Mouse (Mus musculus): ENCODE results near the gene Arhgap15.

The Arhgap15 gene

DNA sequence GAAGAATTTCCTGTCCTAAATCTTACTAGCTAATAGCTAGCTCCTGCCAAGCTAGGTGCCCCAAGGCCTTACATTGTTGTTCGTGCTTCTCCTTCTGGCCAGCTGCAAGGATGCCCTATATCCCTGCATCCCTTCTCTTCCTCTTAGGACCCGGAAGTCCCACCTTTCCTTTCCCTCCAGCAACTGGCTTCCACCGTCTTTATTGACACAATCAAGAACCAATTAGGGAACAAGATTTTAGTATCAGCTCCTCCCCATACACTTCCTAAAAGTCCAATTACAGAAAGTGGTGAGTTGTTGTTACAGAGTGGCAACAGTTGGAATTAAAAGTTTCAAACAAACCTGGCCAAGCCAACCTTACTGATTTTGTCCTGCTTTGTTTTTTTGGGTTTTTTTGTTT is 183.1 kb downstream of the Arhgap15 start:
- DNase-seq (ENCODE audit: low spot score), result no peak

DNA sequence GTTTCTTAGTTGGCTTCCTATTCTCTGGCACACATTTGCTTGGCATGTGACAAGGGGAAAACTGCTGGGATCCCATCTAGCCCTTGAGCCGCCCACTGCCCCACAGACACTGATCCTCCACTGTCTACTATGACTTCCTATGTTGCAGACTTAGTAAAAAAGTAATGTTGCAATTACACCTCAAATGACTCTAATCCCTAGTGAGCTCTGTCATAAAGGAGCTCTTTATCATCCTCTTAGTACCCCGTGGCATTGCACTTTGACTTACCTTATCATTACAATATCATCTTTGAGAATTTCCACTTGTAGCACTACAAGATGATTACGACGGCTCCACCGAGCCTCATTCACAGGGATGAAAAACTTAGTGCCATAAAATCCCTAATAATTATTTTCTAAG is 190.6 kb downstream of the Arhgap15 start:
- no peak for DNase-seq (ENCODE audit: low spot score)

DNA sequence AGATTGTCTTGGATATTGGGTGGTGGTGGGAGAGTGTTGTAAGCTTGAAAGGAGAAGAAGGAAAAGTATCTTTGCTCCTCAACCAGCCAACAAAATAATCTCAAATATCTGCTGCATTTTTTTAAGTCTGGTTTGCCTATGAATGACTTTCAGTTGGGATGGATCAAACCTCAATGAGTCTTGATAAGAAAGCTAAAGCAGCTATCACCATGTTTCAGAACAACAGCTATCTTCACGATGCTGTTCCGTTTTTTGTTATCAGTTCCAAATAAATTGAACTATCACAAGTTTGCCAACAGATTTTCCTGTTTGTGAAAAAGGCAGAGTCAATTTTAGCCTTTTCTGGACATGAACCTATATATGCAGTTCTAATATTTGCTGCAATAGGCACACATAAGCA is 197.1 kb downstream of the Arhgap15 start:
- no peak for DNase-seq (ENCODE audit: low spot score)

DNA sequence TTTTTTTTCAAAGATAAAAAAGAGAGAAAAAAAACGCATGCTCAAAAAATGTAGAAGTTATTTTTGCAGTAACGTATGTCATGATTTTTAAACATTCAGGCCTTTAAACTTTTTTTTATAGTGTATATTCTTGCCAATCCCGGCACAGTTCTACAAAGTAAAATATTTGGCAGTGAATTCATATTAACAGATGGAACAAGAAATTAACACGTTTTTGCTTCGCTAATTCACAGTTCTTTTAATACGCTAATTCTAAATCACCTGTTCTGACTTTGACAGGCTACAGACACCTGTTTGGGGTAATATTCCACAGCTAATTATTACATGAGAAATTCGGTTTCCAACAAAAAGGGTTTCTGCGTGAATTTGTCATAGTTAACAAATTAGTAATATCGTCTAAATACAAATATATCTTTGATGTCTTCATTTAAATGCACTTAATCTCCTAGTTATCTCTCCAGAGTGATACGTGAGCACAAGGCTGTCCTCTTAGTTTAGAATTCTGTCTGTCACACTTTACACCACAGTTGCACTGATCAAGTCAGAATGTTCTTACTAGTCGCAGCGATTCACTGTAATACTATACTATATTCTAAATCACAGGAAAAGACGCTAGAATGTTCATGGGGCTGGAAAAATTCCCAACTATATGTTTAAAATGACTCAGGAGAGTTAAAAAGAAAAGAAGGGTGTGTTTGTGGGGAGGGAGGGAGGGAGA is 201.3 kb downstream of the Arhgap15 start:
- DNase-seq (ENCODE audit: low spot score), result no peak

DNA sequence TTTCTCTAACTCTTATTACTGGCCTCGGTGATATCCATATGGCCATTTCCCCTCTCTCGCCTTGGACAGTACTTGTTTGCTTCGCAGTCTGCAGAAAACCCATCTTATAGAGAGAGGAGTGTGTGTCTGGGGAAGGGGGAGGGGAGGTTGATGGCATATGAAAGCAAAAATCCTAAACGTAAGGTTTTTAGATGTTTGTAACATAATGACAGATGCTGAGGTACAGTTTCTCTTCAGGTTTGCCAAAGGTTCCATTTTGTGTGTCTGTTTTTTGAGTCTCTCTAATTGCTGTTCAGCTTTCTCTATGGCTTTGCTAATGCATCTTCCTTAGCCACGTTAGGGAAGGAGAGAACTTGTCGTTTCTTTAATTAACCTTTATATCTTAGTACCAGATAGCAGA is 202.1 kb downstream of the Arhgap15 start:
- DNase-seq (ENCODE audit: low spot score), result no peak

DNA sequence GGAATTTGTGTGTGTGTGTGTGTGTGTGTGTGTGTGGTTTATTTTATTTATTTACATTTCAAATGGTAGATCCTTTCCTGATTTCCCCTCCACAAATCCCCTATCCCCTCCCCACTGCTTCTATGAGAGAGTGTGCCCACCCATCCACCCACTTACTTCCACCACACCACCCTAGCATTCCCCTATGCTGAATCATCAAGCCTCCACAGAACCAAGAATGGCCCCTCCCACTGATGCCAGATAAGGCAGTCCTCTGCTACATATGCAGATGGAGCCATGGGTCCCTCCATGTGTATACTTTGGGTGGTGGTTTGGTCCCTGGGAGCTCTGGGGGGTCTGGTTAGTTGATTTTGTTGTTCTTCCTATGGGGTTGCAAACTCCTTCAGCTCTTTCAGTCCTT is 210.6 kb downstream of the Arhgap15 start:
- DNase-seq (ENCODE audit: low spot score), result no peak

DNA sequence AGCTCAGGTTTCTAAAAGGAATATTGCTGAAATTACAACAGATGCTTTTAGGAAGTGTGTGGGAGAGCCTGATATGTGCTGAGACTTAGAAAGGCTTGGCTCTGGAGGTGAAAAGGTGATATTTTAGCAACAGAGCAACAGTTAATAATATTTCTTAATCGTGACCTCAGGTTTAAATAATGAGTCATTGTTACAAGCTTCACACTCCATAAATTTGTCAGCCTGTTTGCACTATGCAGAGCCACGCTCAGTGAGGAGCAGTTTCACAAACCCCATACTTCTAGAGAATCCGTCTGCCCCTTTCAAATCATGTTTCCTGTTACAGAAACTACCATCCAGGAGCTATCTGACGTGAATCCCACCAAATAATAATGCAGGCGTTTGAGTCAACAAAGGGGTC is 213.8 kb downstream of the Arhgap15 start:
- DNase-seq (ENCODE audit: low spot score), result no peak

DNA sequence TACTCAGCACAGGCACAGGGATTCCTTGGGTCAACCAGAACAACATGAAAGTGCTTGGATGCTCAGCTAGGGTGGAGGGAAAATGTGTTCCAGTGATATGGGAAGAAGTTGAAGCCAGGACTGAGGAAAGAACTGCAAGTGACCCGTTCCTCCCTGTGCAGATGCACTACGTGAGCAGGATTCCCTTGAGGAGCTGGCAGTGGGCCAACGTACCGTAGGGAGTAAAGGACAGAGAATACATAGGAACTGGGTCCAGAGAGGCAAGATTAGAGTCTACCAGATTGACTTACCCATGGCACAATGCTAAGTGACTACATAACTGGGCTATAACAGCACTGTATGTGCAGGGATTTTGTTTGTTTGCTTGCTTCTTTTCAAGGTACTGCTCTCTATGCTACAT is 220.0 kb downstream of the Arhgap15 start:
- DNase-seq (ENCODE audit: low spot score), result no peak

DNA sequence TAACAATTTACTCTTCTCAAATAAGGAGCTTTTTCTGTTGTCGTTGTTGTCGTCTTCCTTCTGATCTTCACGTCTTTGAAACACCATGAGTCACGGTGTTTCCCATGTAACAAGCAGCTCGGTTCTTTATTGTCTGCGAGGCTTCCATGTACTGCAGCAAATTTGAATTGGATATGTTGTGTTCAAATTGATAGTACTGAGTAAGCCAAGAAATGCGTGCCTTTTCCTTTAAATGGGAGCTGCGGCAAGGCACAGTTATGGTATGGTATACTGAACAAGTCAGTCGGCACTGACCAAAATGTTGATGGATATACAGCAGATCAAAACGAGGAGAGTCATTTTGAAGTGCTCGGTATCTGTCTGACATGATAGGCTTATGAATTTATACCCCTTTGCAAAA is 229.1 kb downstream of the Arhgap15 start:
- DNase-seq (ENCODE audit: low spot score), result no peak

DNA sequence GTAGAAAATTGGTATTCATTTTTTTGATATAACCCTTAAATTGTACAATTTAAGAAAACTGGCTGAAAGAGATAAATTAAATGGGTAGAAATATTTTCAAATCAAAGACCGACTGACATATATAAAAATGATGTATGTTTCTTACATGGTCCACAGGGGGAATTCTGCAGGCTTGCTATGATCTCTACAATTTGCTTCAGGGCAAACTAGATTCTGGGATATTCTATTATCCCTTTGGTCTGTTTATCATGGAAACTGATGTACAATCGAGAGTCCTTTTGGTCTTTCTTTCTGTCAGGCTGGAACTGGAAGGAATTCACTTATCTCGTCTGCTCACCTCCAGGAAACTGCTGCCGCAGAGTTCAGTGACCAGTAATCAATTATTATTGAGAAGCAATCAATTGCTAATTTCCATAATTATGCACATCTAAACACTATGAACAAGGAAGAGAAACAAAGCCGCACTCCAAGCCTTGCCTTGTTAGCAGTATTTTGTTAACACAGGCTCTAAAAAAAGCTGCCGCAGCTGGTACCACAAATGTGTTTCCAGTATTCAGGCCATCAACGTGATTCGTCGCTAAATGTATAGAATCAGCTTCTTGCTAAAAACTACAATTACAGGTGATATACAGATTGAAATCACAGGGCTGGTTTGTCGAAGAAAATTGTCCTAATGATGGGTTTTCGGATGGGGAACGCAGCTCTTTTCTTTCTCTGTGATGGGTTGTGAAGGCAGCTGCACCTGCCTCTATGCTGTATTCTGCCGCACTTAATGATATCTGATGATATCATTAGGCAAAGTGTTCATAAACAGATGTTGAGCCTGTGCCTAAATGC is 229.8 kb downstream of the Arhgap15 start:
- no peak for DNase-seq (ENCODE audit: low spot score)

DNA sequence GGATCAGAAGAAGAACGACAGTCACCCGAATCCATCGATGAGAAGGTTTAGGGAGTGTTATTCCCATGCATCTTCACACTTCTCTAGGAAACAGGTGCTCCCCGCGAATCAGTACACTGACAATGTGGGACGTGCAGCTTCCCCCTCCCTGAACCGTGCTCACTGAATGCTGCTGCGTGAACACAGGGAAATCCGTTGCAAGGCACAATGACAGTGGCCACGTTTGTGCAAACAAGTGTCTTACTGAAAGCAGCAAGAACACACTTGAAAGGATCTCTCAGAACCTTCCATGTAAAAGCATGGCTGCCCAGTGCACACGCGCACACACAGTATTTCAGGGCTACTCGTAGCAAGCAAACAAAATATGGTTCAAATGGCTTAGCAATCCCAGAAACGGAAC is 237.4 kb downstream of the Arhgap15 start:
- DNase-seq (ENCODE audit: low spot score), result no peak

DNA sequence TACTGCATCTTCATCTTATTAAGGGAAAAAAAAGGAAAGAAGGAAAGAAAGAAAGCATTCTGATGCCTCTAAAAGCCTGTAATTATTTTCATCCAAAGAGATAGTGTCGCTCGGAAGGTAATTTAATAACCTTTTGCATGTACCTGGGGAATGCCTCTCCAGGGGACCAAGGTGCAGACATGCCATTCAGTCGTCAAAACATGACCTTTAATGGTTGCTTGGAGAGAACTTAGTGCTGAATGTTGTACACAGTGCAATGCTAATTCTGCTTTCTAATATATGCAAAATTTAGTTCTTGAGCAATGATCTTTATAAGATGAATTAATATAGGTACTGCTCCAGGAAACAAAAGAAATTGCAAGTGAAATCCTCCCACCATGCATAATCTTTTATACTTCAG is 239.3 kb downstream of the Arhgap15 start:
- no peak for DNase-seq (ENCODE audit: low spot score)

DNA sequence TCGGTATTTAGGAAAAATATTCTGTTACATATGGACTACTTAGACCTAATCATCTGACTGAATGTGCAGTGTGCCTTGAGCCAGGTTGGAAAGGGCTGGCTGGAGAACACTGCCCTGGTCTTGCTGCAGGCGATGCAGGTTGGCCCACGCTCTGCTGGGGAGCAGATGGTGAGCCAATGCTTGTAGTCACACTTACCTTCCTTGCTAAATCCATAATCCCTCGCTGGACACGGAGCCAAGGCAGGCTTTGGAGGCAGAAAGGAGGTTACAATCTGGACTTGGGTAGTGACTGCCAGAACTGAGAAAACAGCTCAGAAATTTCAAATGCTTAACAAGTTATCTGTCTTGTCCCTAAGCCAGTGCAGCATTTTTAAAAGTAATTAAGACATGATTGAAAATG is 241.2 kb downstream of the Arhgap15 start:
- DNase-seq (ENCODE audit: low spot score), result no peak

DNA sequence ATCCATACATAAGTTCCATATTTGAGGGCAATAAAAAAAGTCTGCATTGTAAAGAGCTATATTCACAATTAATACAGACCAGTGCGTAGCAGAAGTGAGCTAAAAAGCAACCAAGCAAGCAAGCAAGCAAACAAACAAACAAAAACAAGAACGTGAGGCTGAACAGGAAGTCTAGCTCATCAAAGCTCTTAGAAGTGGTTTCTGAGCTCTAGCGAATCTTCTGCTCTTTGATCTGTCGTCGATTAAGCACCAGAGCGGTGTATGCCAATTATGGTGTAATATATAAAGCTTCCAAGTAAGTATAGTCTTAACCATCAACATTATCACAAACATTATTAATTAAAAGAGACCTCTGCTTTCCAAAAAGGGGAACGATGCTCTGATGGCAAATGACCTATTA is 243.9 kb downstream of the Arhgap15 start:
- DNase-seq (ENCODE audit: low spot score), result peak; percentile 23

DNA sequence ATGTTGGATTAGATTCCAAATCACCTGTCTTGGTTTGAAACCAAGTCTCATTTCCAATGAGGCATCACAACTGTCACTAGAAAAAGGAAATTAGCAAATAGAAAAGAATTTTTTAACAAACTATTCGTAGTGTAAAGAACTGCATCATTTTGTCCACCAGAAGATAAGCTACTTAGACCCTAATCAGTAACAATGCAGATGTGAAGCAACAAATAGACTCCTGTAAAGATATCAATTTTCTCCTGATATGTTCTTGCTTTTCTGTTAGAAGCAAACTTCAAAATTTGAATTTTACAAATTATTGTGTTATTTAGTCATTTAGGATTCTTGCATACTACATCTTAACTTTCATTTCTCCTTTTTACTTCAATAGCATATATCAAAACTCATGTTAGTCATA is 253.8 kb downstream of the Arhgap15 start:
- DNase-seq (ENCODE audit: low spot score), result no peak

DNA sequence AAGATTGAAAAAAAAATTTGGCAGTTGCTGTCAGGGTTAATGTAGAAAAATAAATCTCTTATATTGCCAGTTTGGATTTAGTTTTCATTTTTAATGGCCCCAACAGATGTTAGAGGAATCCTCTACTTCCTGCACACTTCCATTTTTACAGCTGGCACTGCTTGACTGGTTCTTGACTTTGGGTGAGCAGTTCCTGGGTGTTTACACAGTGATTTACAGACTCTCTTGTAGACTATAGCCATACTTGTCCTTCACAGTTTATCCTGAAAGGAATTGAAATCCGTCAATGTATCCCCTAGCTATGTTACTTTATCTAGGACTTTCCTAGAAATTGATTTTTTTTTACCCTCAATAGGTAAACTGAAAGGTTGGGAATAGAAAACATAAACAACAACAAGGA is 261.6 kb downstream of the Arhgap15 start:
- no peak for DNase-seq (ENCODE audit: low spot score)

DNA sequence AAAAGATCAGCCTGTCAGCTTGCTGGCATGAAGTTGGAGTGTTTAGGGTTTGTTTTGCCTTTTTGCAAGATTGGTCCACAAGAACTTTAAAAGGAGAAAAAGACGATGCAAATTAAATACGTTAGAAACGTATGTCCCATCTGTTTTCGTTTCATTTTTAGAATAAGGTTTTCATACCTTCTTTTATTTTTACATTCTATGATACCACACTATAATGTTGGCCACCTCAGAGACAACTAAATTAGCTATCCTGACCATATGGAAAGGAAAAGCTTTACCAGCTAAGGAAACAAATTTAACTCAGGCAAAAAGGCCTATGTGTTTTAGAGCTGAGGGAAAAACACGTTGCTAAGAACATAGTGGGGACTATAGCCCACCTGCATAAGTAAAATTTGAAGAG is 264.8 kb downstream of the Arhgap15 start:
- DNase-seq (ENCODE audit: low spot score), result no peak

DNA sequence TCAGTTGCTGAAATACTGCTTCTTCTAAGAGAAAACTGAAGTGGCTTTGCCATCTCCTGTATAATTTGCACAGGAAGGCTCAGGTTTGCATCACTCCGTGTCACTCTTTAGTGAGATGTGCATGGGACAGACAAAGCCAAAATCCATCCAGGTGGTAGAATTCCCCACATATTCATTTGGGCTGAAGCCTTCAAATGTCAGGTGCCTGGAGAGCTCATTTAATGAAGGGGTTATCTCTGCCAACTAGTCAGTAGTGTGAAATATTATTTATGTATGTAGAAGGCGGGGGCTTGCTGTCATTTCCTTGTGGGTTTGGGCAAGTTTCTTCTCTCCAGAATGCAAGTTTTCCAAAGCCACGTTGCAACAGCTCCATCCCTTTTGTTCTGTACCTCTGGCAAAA is 268.1 kb downstream of the Arhgap15 start:
- no peak for DNase-seq (ENCODE audit: low spot score)

DNA sequence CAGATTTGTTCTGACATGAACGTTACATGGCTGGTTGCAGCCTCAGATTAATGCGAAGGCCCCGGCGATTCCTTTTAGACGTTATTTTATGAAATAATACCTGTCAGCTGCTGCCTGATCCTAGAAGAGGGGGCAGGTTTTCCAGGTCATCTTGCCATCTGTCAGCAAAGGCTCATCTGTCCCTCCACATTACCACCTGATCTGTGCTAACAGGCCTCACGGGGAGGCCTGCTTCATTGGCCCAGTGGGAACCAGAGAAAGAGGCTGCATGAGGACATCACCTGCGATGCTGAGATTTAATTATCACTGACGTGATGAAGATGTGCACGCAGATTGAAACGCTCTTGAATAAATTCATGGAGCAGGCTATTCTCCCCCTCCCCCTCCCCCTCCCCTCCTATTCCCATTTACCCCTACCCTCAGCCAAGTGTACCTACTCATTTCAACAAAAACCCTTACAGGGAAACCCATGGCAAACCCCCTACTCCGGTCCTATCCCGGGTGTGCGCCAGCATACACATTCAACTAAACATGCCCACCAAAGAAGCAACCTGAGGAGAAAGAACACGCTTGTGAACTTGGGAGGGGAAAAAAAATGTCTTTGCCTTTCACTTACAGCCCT is 268.9 kb downstream of the Arhgap15 start:
- DNase-seq (ENCODE audit: low spot score), result no peak

DNA sequence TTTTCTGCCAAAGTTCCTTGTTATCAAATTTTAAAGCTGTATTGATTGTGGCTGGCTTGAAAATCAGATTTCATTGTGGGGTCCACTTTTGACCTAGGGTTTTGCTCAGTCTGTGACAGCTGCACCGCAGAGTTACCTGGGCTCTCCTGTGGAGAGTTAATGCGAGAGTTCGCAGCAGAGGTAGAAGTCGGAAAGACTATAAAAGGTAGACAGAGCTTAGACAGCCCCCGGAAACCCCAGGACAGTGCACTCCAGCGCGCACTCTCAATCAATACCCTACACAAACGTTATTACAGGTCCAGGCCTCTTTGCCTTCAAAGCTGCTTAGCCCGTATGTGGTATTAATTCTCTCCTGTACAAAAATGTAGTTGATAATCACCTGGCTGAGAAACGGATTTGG is 269.4 kb downstream of the Arhgap15 start:
- no peak for DNase-seq (ENCODE audit: low spot score)

DNA sequence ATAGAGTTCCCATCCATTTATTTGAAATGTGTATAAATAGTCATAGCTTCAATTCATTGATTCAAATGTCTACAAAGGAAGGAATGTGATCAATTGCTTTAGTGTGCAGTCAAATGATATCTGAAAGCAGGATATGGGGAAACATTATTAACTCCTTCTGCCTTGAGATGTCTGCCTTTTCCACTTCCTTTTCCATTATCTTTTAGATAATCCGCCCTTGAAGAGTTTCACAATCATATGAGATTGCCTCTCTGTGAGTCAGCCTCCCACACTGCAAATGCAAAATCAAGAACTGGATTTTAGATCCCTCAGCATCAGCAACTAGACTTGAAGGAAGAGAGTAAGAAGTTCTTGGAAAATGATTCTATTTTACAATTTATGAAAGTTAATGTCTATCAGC is 276.1 kb downstream of the Arhgap15 start:
- no peak for DNase-seq (ENCODE audit: low spot score)

DNA sequence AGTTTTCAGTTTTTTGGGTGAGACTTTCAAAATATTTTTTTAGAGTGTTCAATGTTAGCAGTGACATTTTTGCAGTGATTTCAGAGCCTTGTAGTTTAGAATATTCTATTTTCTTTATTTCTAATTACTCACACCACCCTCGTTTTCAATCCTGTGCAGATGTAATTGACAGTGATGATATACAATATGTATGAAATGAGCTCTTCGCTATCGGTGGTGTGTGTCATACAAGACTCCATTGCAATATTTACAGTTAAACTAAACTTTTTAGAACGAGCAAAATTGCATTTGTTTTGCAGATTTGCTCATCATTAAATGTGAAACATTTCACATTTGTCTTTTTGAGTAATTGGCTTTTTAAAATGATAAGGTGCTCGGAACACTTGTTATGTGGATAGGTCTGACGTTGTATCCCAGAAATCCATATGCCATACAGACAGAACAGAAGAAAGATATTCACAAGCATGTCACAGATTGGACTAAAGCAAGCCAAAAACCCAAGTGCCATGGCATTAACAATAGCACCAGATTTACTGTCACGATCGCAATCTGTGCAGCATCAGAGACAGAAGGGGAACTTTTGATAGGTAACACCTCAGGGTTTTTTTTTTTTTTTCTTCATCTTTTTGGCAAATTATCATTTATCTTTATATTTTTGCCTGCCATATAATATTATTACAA is 280.6 kb downstream of the Arhgap15 start:
- DNase-seq (ENCODE audit: low spot score), result no peak

DNA sequence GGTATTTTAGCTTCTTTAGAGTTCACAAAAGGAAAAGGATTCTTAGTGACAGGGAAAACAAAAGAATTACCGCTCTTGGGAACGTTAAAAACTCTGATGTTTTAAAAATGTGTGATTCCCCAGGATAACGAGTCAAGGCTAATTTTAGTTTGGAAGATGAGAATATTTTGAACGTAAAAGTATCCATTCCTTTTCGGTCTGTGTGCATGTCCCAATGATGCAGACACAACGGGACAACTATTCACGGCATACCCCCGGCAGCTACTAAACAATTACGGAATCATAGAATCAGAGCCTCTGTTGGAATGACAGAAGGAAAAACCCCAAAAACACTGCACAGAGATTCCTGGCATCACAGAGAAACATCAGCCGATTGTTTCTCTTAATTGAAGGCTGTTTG is 281.2 kb downstream of the Arhgap15 start:
- DNase-seq (ENCODE audit: low spot score), result no peak

Measured in T-cell, adult 2 months (primary cell).